In genomic region chr15:100666851-100667250, GRCm38 (mm10) we compare ENCODE assay signal across 12 mouse cellular contexts. TPM values are rescaled to one million over a fixed set of nuclear protein-coding genes. Genes with fewer than 3 reads are reported as not detected.
DNase-seq lines count a peak whose midpoint lies in the region; ATAC-seq and TF ChIP-seq lines count a peak whose summit lies in the region.
"Had no signal": no experiment of that assay in that cellular context is flagged by ENCODE, and none has a peak within 500 bp of the region (broad histone marks: within the 10 kb centered on the region; RNA-seq: fewer than 3 reads in every experiment).

No protein-coding gene starts in this region.

- ATAC-seq in heart, embryonic 11.5 days (replicated peaks; ENCODE audit: insufficient number of reproducible peaks, low FRiP score, low TSS enrichment) = no peak
- no peak for ATAC-seq in megakaryocyte, adult 5-6 weeks (ENCODE audit: poor library complexity, severe bottlenecking)
- no peak for ATAC-seq in intestine, embryonic 14.5 days (replicated peaks; ENCODE audit: low FRiP score, low TSS enrichment, low read depth)
- no peak for ATAC-seq in activated CD4-positive, CD25-positive, alpha-beta regulatory T cell, adult 4 months

- H3K9me3 ChIP-seq in heart, embryonic 11.5 days (replicated peaks; ENCODE audit: control insufficient read depth, low read length) = no peaks in the 10 kb centered on the region
- H3K9me3 ChIP-seq in megakaryocyte, embryonic 14.5 days = no peaks in the 10 kb centered on the region
- no peaks in the 10 kb centered on the region for H3K9me3 ChIP-seq in intestine, embryonic 14.5 days (ENCODE audit: control insufficient read depth, low read length)

- peak overlapping the region; percentile 12; the same call in 1 of the 2 replicates for H3K4me2 ChIP-seq in heart, embryonic 11.5 days
- H3K4me2 ChIP-seq in intestine, embryonic 14.5 days (ENCODE audit: low read length) = no peak overlapping the region

- H3K36me3 ChIP-seq in heart, embryonic 11.5 days (ENCODE audit: control insufficient read depth, insufficient read depth, low read length) = no peaks in the 10 kb centered on the region
- peaks cover 73% of the 10 kb centered on the region for H3K36me3 ChIP-seq in megakaryocyte, embryonic 14.5 days (replicated peaks; ENCODE audit: low read length)
- no peaks in the 10 kb centered on the region for H3K36me3 ChIP-seq in intestine, embryonic 14.5 days (ENCODE audit: control insufficient read depth, insufficient read depth, low read length)
- no peaks in the 10 kb centered on the region for H3K36me3 ChIP-seq in small intestine, adult 2 months (ENCODE audit: control insufficient read depth, insufficient read depth, low read length)

- H3K27ac ChIP-seq in heart, embryonic 11.5 days (ENCODE audit: low read depth, low read length) = peak overlapping the region; percentile 32; the same call in 1 of the 2 replicates
- peak overlapping the region; percentile 57 for H3K27ac ChIP-seq in intestine, embryonic 14.5 days (ENCODE audit: low read depth)
- H3K27ac ChIP-seq in small intestine, adult 2 months (ENCODE audit: insufficient read depth, low read depth, low read length) = peak overlapping the region; percentile 96

- H3K4me3 ChIP-seq in heart, embryonic 11.5 days (ENCODE audit: low read depth, low read length) = no peak overlapping the region
- H3K4me3 ChIP-seq in megakaryocyte, embryonic 14.5 days (replicated peaks) = peak overlapping the region; percentile 91
- H3K4me3 ChIP-seq in intestine, embryonic 14.5 days (ENCODE audit: low read depth, low read length) = no peak overlapping the region
- peak overlapping the region; percentile 43 for H3K4me3 ChIP-seq in small intestine, adult 2 months (ENCODE audit: low read depth, low read length)
- H3K4me3 ChIP-seq: erythroblast, embryonic 14.5 days had no signal

- H3K9ac ChIP-seq in heart, embryonic 11.5 days (ENCODE audit: low read depth, low read length) = no peak overlapping the region
- no peak overlapping the region for H3K9ac ChIP-seq in intestine, embryonic 14.5 days (ENCODE audit: low read length)

- DNase-seq in heart, adult 11 months = no peak
- no peak for DNase-seq in intestine, embryonic 14.5 days (ENCODE audit: low spot score)
- no peak for DNase-seq in embryo, embryonic 11 days
- DNase-seq: adrenal gland, postnatal 36 days; kidney, adult 9 months; left cerebral cortex, postnatal 4 days had no signal

- no peak for TF ChIP-seq CTCF in small intestine, adult 2 months (IDR thresholded peaks at IDR 0.05; ENCODE audit: extremely low read depth, insufficient read length, insufficient replicate concordance, low read depth, low read length)

- TF ChIP-seq POLR2A in small intestine, adult 2 months (IDR thresholded peaks at IDR 0.05; ENCODE audit: low read depth, low read length) = peak; percentile 25; the same call in 1 of the 2 replicates

- WGBS in heart, embryonic 11.5 days (ENCODE audit: insufficient replicate concordance) = 10% methylated on average over 12 of the region's 12 CpGs
- 21% methylated on average over 12 of the region's 12 CpGs for WGBS in intestine, embryonic 14.5 days
- WGBS in small intestine, adult 2 months = 14% methylated on average over 12 of the region's 12 CpGs

- H3K27me3 ChIP-seq in heart, embryonic 11.5 days (ENCODE audit: control insufficient read depth, insufficient read depth, low read length) = no peaks in the 10 kb centered on the region; the same call in 1 of the 2 replicates
- H3K27me3 ChIP-seq in megakaryocyte, embryonic 14.5 days (replicated peaks) = no peaks in the 10 kb centered on the region
- H3K27me3 ChIP-seq in intestine, embryonic 14.5 days (replicated peaks; ENCODE audit: control insufficient read depth, insufficient read depth, low read length) = no peaks in the 10 kb centered on the region
- no peaks in the 10 kb centered on the region for H3K27me3 ChIP-seq in small intestine, adult 2 months (ENCODE audit: control insufficient read depth, insufficient read depth, low read length)

- peaks cover 11% of the 10 kb centered on the region; the same call in 1 of the 2 replicates for H3K4me1 ChIP-seq in heart, embryonic 11.5 days (ENCODE audit: control insufficient read depth, insufficient read depth, low read length)
- peaks cover 73% of the 10 kb centered on the region for H3K4me1 ChIP-seq in megakaryocyte, embryonic 14.5 days
- H3K4me1 ChIP-seq in intestine, embryonic 14.5 days (replicated peaks; ENCODE audit: control insufficient read depth, insufficient read depth, low read length) = peaks cover 22% of the 10 kb centered on the region
- peaks cover 38% of the 10 kb centered on the region for H3K4me1 ChIP-seq in small intestine, adult 2 months (ENCODE audit: control insufficient read depth, insufficient read depth, insufficient read length, low read length)

RNA-seq across cellular contexts. Expression of gene Bin2, which starts 2.5 kb away (rescaled TPM):
- 6.3 and 6.6 TPM in 2 replicates for polyA plus RNA-seq in heart, embryonic 11.5 days (2014; fragmentation: Nextera tagmentation; extraction: Ambion mirVana)
- 2,082 and 2,619 TPM in 2 replicates for polyA plus RNA-seq in megakaryocyte, embryonic 14.5 days (2012; ENCODE audit: insufficient read depth, low replicate concordance)
- total RNA-seq in megakaryocyte, adult 5-6 weeks (2015) = 309 and 324 TPM in 2 replicates
- 275 and 304 TPM in 2 replicates for total RNA-seq in megakaryocyte, adult 5-6 weeks (2017)
- polyA plus RNA-seq in intestine, embryonic 14.5 days (2014; fragmentation: Nextera tagmentation; extraction: Ambion mirVana) = 5.7 and 6.4 TPM in 2 replicates
- 6.6 and 13.0 TPM in 2 replicates for polyA plus RNA-seq in small intestine, adult 2 months (2012; rRNA removed)
- 100 to 1,000 TPM; 348 to 423 TPM for polyA plus RNA-seq in activated CD4-positive, CD25-positive, alpha-beta regulatory T cell, adult 4 months (2017; shearing (Covaris generic))

RNA-seq across cellular contexts. Expression of gene Cela1, which starts 20.9 kb away (rescaled TPM):
- 1.6 and 2.2 TPM in 2 replicates for polyA plus RNA-seq in heart, embryonic 11.5 days (2014; fragmentation: Nextera tagmentation; extraction: Ambion mirVana)
- polyA plus RNA-seq in megakaryocyte, embryonic 14.5 days (2012; ENCODE audit: insufficient read depth, low replicate concordance) = 12.5 and 23.0 TPM in 2 replicates
- total RNA-seq in megakaryocyte, adult 5-6 weeks (2015) = 3.5 and 6.2 TPM in 2 replicates
- total RNA-seq in megakaryocyte, adult 5-6 weeks (2017) = 1.8 and 4.2 TPM in 2 replicates
- polyA plus RNA-seq in intestine, embryonic 14.5 days (2014; fragmentation: Nextera tagmentation; extraction: Ambion mirVana) = 11.9 and 49.9 TPM in 2 replicates
- polyA plus RNA-seq in small intestine, adult 2 months (2012; rRNA removed) = 55.9 and 26,246 TPM in 2 replicates
- 10 to 100 TPM in 1 of 2 experiments, 1 to 10 TPM in 1; 6.7 to 10.3 TPM for polyA plus RNA-seq in activated CD4-positive, CD25-positive, alpha-beta regulatory T cell, adult 4 months (2017; shearing (Covaris generic))

RNA-seq across cellular contexts. Expression of gene Smagp, which starts 30.1 kb away (rescaled TPM):
- polyA plus RNA-seq in heart, embryonic 11.5 days (2014; fragmentation: Nextera tagmentation; extraction: Ambion mirVana) = 12.2 and 15.3 TPM in 2 replicates
- 57.2 and 75.5 TPM in 2 replicates for polyA plus RNA-seq in megakaryocyte, embryonic 14.5 days (2012; ENCODE audit: insufficient read depth, low replicate concordance)
- 1.1 and 3.2 TPM in 2 replicates for total RNA-seq in megakaryocyte, adult 5-6 weeks (2015)
- total RNA-seq in megakaryocyte, adult 5-6 weeks (2017) = 0.51 and 4.5 TPM in 2 replicates
- 31.1 and 36.2 TPM in 2 replicates for polyA plus RNA-seq in intestine, embryonic 14.5 days (2014; fragmentation: Nextera tagmentation; extraction: Ambion mirVana)
- polyA plus RNA-seq in small intestine, adult 2 months (2012; rRNA removed) = 154 and 384 TPM in 2 replicates
- polyA plus RNA-seq in activated CD4-positive, CD25-positive, alpha-beta regulatory T cell, adult 4 months (2017; shearing (Covaris generic)) = not detected

RNA-seq across cellular contexts. Expression of gene Dazap2, which starts 51.7 kb away (rescaled TPM):
- polyA plus RNA-seq in heart, embryonic 11.5 days (2014; fragmentation: Nextera tagmentation; extraction: Ambion mirVana) = 219 and 233 TPM in 2 replicates
- polyA plus RNA-seq in megakaryocyte, embryonic 14.5 days (2012; ENCODE audit: insufficient read depth, low replicate concordance) = 28.5 and 32.0 TPM in 2 replicates
- 576 and 578 TPM in 2 replicates for total RNA-seq in megakaryocyte, adult 5-6 weeks (2015)
- 242 and 284 TPM in 2 replicates for total RNA-seq in megakaryocyte, adult 5-6 weeks (2017)
- 269 and 284 TPM in 2 replicates for polyA plus RNA-seq in intestine, embryonic 14.5 days (2014; fragmentation: Nextera tagmentation; extraction: Ambion mirVana)
- 597 and 1,087 TPM in 2 replicates for polyA plus RNA-seq in small intestine, adult 2 months (2012; rRNA removed)
- 100 to 1,000 TPM; 741 to 756 TPM for polyA plus RNA-seq in activated CD4-positive, CD25-positive, alpha-beta regulatory T cell, adult 4 months (2017; shearing (Covaris generic))

Comparison
In these comparisons a context has a peak if more than half of its experiments do, and no peak if none do; other contexts are left out.
1. H3K27ac ChIP-seq: peak in every context shown above with its lines; median percentile 96 in small intestine, adult 2 months; 57 in intestine, embryonic 14.5 days; 32 in heart, embryonic 11.5 days.
2. H3K4me3 ChIP-seq: peak in megakaryocyte, embryonic 14.5 days (single experiment) and small intestine, adult 2 months (single experiment); none in heart, embryonic 11.5 days (single experiment) and intestine, embryonic 14.5 days (single experiment).
3. RNA of gene Bin2, which starts 2.5 kb away (polyA plus RNA-seq): 2,082 to 2,619 TPM in megakaryocyte, embryonic 14.5 days and 348 to 423 TPM in activated CD4-positive, CD25-positive, alpha-beta regulatory T cell, adult 4 months; 6.6 to 13.0 TPM in small intestine, adult 2 months, 6.3 to 6.6 TPM in heart, embryonic 11.5 days and 5.7 to 6.4 TPM in intestine, embryonic 14.5 days; every median in the first group is over 10 times any median in the second.
4. RNA of gene Smagp, which starts 30.1 kb away (polyA plus RNA-seq): 154 to 384 TPM in small intestine, adult 2 months, 57.2 to 75.5 TPM in megakaryocyte, embryonic 14.5 days, 31.1 to 36.2 TPM in intestine, embryonic 14.5 days and 12.2 to 15.3 TPM in heart, embryonic 11.5 days; not detected in activated CD4-positive, CD25-positive, alpha-beta regulatory T cell, adult 4 months; every median in the first group is over 10 times any median in the second.